Mouse (Mus musculus) urinary bladder, postnatal 10 days (tissue): ENCODE measurements around the gene Psmb7.

Experiments used
- DNase-seq: peaks from one replicate; pipeline ENCODE4 v3.0.0; 2022; ENCODE audit warnings: low spot score

The Psmb7 gene

GRCm38 (mm10) chr2:38591751-38592459 is 52.0 kb downstream of the Psmb7 start:
- no peak for DNase-seq

- no peak for DNase-seq
Observed at GRCm38 (mm10) chr2:38586733-38587132, 57.2 kb downstream of the Psmb7 start.

- no peak for DNase-seq
Observed at GRCm38 (mm10) chr2:38585379-38585736, 58.5 kb downstream of the Psmb7 start.

GRCm38 (mm10) chr2:38584514-38585378 is 59.1 kb downstream of the Psmb7 start:
- DNase-seq = no peak

GRCm38 (mm10) chr2:38583982-38584381 is 59.9 kb downstream of the Psmb7 start:
- no peak for DNase-seq

GRCm38 (mm10) chr2:38579528-38579927 is 64.4 kb downstream of the Psmb7 start:
- DNase-seq = no peak

GRCm38 (mm10) chr2:38578602-38579521 is 65.0 kb downstream of the Psmb7 start:
- DNase-seq = no peak

- DNase-seq = no peak
Observed at GRCm38 (mm10) chr2:38574697-38575096, 69.2 kb downstream of the Psmb7 start.

GRCm38 (mm10) chr2:38571971-38572601 is 71.8 kb downstream of the Psmb7 start:
- DNase-seq = no peak

GRCm38 (mm10) chr2:38562596-38562995 is 81.3 kb downstream of the Psmb7 start:
- DNase-seq = no peak

- DNase-seq = no peak
Observed at GRCm38 (mm10) chr2:38560296-38561227, 83.3 kb downstream of the Psmb7 start.

GRCm38 (mm10) chr2:38556721-38557120 is 87.2 kb downstream of the Psmb7 start:
- no peak for DNase-seq

- DNase-seq = no peak
Observed at GRCm38 (mm10) chr2:38555659-38556058, 88.2 kb downstream of the Psmb7 start.

GRCm38 (mm10) chr2:38554226-38554995 is 89.5 kb downstream of the Psmb7 start:
- no peak for DNase-seq

- DNase-seq = no peak
Observed at GRCm38 (mm10) chr2:38552004-38552443, 91.9 kb downstream of the Psmb7 start.

GRCm38 (mm10) chr2:38547793-38548517 is 95.9 kb downstream of the Psmb7 start:
- no peak for DNase-seq

- DNase-seq = no peak
Observed at GRCm38 (mm10) chr2:38546748-38547147, 97.1 kb downstream of the Psmb7 start.

- no peak for DNase-seq
Observed at GRCm38 (mm10) chr2:38546222-38546621, 97.7 kb downstream of the Psmb7 start.

GRCm38 (mm10) chr2:38545706-38546105 is 98.2 kb downstream of the Psmb7 start:
- DNase-seq = no peak
